Mouse (Mus musculus): ENCODE data around the gene Rbm38.

GRCm38 (mm10) chr2:173050604-173051382 lies 30.5 kb downstream of the Rbm38 start:
- TF ChIP-seq CTCF (IDR thresholded peaks at IDR 0.05; ENCODE audit: control insufficient read depth, insufficient read depth, insufficient read length) (no peak), MAX (IDR thresholded peaks at IDR 0.05) (no peak), MYOG (IDR thresholded peaks at IDR 0.05; ENCODE audit: control insufficient read depth, extremely low read depth, insufficient read length) (no peak), MYOD1 (IDR thresholded peaks at IDR 0.05; ENCODE audit: control insufficient read depth, insufficient read length, low read depth) (no peak)

Measured in C2C12 (cell line).